Mouse (Mus musculus): ENCODE measurements around the gene Cpne4.

Gene Cpne4

GRCm38 (mm10) chr9:104678571-104678970, 131.5 kb downstream of the Cpne4 start:
- DNase-seq (ENCODE audit: low spot score in 2 of 2), result no peak

- DNase-seq (ENCODE audit: low spot score in 2 of 2), result no peak
Measured at GRCm38 (mm10) chr9:104687051-104687450, 140.0 kb downstream of the Cpne4 start.

- no peak for DNase-seq (ENCODE audit: low spot score in 2 of 2)
Measured at GRCm38 (mm10) chr9:104693145-104693544, 146.1 kb downstream of the Cpne4 start.

- no peak for DNase-seq (ENCODE audit: low spot score in 2 of 2)
Measured at GRCm38 (mm10) chr9:104710831-104711230, 163.7 kb downstream of the Cpne4 start.

- no peak for DNase-seq (ENCODE audit: low spot score in 2 of 2)
Measured at GRCm38 (mm10) chr9:104725311-104725710, 178.2 kb downstream of the Cpne4 start.

GRCm38 (mm10) chr9:104742661-104743380, 195.7 kb downstream of the Cpne4 start:
- DNase-seq (ENCODE audit: low spot score in 2 of 2), result no peak

- no peak for DNase-seq (ENCODE audit: low spot score in 2 of 2)
Measured at GRCm38 (mm10) chr9:104755519-104755918, 208.4 kb downstream of the Cpne4 start.

- DNase-seq (ENCODE audit: low spot score in 2 of 2), result no peak
Measured at GRCm38 (mm10) chr9:104760031-104760430, 212.9 kb downstream of the Cpne4 start.

- DNase-seq (ENCODE audit: low spot score in 2 of 2), result no peak
Measured at GRCm38 (mm10) chr9:104776198-104776815, 229.2 kb downstream of the Cpne4 start.

- DNase-seq (ENCODE audit: low spot score in 2 of 2), result no peak
Measured at GRCm38 (mm10) chr9:104777135-104777534, 230.0 kb downstream of the Cpne4 start.

- no peak for DNase-seq (ENCODE audit: low spot score in 2 of 2)
Measured at GRCm38 (mm10) chr9:104777780-104778179, 230.7 kb downstream of the Cpne4 start.

GRCm38 (mm10) chr9:104796601-104797000, 249.5 kb downstream of the Cpne4 start:
- no peak for DNase-seq (ENCODE audit: low spot score in 2 of 2)

- DNase-seq (ENCODE audit: low spot score in 2 of 2), result no peak
Measured at GRCm38 (mm10) chr9:104804776-104805175, 257.7 kb downstream of the Cpne4 start.

GRCm38 (mm10) chr9:104814681-104815080, 267.6 kb downstream of the Cpne4 start:
- no peak for DNase-seq (ENCODE audit: low spot score in 2 of 2)

GRCm38 (mm10) chr9:104828646-104829045, 281.6 kb downstream of the Cpne4 start:
- no peak for DNase-seq (ENCODE audit: low spot score in 2 of 2)

- no peak for DNase-seq (ENCODE audit: low spot score in 2 of 2)
Measured at GRCm38 (mm10) chr9:104832934-104833539, 286.0 kb downstream of the Cpne4 start.

GRCm38 (mm10) chr9:104837931-104838330, 290.8 kb downstream of the Cpne4 start:
- no peak for DNase-seq (ENCODE audit: low spot score in 2 of 2)

GRCm38 (mm10) chr9:104841278-104841677, 294.2 kb downstream of the Cpne4 start:
- DNase-seq (ENCODE audit: low spot score in 2 of 2), result no peak

GRCm38 (mm10) chr9:104845226-104845930, 298.3 kb downstream of the Cpne4 start:
- DNase-seq (ENCODE audit: low spot score in 2 of 2), result no peak

- DNase-seq (ENCODE audit: low spot score in 2 of 2), result no peak
Measured at GRCm38 (mm10) chr9:104853701-104854100, 306.6 kb downstream of the Cpne4 start.

- no peak for DNase-seq (ENCODE audit: low spot score in 2 of 2)
Measured at GRCm38 (mm10) chr9:104854245-104854921, 307.3 kb downstream of the Cpne4 start.

GRCm38 (mm10) chr9:104865830-104866229, 318.7 kb downstream of the Cpne4 start:
- DNase-seq (ENCODE audit: low spot score in 2 of 2), result no peak

All from spleen, postnatal 36 days (tissue).